Mouse (Mus musculus): ENCODE measurements around the gene Nav3.

Nav3 gene

DNA sequence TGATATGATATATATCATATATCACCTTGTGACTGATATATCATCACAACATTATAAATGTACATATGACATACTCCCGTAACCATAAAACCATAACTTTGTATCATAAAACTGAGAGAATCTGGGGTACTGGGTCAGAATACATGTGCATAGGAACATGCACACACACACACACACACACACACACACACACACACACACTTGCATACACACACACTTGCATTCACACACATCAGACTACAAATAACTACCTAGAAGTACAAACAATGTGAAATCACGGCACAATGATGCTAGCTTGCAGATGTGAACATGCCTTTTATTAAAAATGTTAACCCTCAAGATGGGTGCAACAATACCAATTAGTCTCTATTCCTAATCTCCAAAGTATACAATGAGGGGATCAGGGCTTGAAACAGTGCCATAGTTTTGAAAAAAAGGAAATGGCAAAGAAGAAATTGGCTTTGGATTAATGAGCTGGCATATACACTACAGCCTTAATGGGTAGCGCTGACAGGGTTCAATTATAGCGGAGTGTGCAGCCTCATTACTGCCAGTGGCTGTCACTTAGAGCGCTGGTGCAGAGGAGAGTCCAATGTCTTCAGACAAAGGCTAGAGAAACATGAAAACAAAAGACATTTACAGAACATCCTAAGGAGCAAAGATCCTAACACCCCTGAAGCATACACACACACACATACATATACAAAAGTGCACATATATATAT is 72.3 kb downstream of the Nav3 start:
- in situ Hi-C loops (cut with MboI, MseI): loop anchor here (10.0 kb wide), 1 partner anchor 61 kb away; no protein-coding TSS in a partner anchor

GRCm38 (mm10) chr10:110380792-110381191 is 75.2 kb downstream of the Nav3 start:
- in situ Hi-C loops (cut with MboI, MseI): loop anchor here (10.0 kb wide), 1 partner anchor 64 kb away; no protein-coding TSS in a partner anchor

GRCm38 (mm10) chr10:110372724-110373455 is 83.1 kb downstream of the Nav3 start:
- in situ Hi-C loops (cut with MboI, MseI): no loop called here

- in situ Hi-C loops (cut with MboI, MseI): no loop called here
These were observed 103.9 kb downstream of the Nav3 start for GRCm38 (mm10) chr10:110352148-110352547.

DNA sequence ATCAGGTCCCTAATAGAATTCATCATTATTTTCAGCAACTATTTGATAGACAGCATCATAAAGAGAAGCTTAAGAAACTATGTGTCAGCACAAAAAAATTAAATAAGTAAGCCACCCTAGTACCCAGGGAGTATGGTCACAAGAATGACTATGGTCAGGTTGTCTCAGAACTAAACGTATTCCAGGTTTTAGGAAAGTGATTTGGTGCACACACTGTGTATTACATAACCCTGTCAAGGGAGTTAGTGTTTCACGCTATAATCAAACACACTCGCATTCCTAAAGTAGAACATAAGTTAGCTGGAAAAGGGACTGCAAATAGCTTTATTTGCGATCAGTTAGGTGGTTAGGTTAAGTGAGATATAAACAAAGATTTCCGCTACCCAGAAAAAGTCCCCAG is 126.0 kb downstream of the Nav3 start:
- in situ Hi-C loops (cut with MboI, MseI): no loop called here

GRCm38 (mm10) chr10:110329629-110330028 is 126.4 kb downstream of the Nav3 start:
- in situ Hi-C loops (cut with MboI, MseI): no loop called here

GRCm38 (mm10) chr10:110322082-110322632 is 133.8 kb downstream of the Nav3 start:
- in situ Hi-C loops (cut with MboI, MseI): no loop called here

- in situ Hi-C loops (cut with MboI, MseI): no loop called here
These were observed 138.7 kb downstream of the Nav3 start for GRCm38 (mm10) chr10:110317275-110317674.

DNA sequence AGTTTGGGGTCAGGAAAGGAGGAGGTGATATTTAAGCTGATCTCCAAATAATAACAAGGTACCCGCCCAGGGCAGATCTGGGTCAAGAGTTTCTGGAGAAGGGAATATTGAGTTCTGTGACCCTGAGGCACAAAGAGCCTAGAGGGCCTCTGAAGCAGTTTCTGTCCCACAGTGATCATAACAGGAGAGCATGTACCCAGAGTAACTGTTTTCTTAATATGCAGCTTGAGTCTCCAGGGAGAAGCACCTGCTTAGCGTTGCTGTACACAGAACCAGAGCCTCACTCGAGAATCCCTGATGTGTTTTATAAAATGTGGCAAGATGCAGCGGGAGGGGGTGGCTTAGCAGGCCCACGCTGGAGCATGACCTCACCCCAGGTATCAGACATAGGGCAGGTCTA is 141.5 kb downstream of the Nav3 start:
- in situ Hi-C loops (cut with MboI, MseI): no loop called here

DNA sequence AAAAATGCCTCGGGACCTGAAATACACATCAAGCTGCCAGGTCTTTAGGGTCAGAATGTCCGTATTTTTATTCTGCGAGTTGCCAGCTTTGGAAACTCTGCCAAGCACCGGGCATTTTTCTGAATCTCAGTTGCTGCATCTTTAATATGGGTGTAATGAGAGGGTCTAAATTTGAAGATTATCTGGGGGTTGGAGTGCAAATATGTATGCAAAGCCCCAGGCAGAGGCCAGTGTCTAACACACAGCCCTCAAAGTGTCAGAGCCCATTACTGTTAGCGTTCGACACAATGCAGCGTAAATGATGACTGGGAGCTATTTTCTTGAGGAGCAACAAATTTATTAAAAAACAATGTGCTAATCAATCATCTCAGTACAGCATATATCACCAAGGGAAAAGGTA is 142.0 kb downstream of the Nav3 start:
- in situ Hi-C loops (cut with MboI, MseI): no loop called here

DNA sequence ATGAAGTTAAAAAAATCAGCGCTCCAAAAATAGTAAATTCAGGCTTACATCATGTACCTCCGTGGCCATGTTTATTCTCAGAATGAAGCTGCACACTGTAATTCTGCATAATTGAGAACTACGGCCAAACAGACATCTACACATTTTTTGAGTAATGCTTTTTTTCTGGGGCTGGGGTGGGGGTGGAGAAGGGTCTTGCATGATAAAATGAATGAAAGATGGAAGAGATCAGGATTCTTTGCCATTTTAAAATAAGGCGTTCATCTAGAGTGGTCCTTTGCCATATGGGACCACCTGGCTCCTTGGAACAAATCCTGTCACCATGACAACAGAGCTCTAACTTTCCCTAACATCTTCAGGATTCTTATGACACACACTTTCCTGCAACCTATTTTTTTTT is 146.5 kb downstream of the Nav3 start:
- in situ Hi-C loops (cut with MboI, MseI): no loop called here

DNA sequence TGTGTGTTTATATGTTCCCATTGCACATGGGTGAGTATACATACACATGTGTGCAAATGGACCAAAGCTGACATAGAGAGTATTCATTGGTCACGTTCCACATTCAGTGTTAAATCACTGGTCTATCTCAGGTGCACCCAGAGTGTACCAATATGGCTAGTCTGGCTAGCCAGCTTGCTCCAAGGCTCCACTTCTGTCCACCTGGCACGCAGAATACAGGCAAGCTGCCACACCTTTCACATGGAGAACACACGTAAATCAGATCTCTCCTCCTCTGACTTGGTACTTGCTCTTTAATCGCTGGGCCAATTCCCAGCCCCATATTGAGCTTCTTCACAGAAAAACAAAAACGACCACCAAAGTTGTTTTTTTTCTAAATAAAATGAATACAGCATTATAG is 150.4 kb downstream of the Nav3 start:
- in situ Hi-C loops (cut with MboI, MseI): no loop called here

DNA sequence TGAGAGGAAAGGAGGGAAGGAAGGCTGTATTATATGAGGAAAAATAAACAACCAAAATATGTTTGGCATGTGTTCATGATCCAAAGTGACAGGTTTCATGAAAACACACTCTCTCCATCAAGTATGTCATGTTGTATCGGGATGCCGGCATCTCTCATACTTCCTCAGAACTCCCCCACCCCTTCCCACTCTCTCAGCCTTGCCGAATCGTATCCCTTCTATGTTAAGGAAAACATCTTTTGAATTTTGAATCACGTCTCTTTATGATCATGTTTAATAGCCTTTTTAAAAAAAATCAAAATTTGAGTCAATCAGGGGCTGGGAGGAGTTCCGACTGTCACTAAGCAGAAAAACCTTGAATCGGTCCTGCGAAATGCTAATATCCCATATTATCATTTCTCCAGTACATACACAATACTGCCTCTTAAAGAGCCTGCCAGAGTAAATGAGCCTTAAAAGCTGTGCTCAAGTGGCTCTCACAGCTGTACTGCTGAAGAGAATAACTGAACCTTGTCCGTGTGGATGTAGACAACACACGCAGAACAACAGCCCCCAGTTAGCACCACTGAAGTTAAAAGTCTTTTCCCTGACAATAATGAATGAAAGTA is 165.9 kb downstream of the Nav3 start:
- in situ Hi-C loops (cut with MboI, MseI): no loop called here

DNA sequence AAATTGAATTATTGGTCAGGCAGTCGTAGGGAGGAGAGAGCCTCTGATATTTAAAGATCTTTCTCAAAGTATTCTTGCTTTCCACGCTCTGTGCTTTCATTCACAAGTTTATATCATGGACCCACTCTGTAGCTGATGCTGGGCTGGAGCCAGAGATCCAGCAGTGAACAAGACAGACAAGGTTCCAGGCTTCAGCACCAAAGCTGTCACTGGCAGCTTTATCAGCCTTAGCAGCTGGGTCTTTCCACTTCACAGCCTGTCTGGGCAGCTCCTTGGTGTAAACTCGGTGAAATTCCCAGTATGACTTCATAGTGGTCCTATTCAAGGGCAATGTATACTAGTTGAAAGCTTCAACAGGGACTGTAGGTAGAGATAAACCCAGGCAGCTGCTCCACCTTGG is 172.1 kb downstream of the Nav3 start:
- in situ Hi-C loops (cut with MboI, MseI): no loop called here

- in situ Hi-C loops (cut with MboI, MseI): no loop called here
These were observed 183.2 kb downstream of the Nav3 start for GRCm38 (mm10) chr10:110272818-110273217.

GRCm38 (mm10) chr10:110270561-110270960 is 185.4 kb downstream of the Nav3 start:
- in situ Hi-C loops (cut with MboI, MseI): no loop called here

- in situ Hi-C loops (cut with MboI, MseI): no loop called here
These were observed 213.9 kb downstream of the Nav3 start for GRCm38 (mm10) chr10:110242128-110242561.

- in situ Hi-C loops (cut with MboI, MseI): no loop called here
These were observed 215.3 kb downstream of the Nav3 start for GRCm38 (mm10) chr10:110240667-110241066.

GRCm38 (mm10) chr10:110233307-110233930 is 222.6 kb downstream of the Nav3 start:
- in situ Hi-C loops (cut with MboI, MseI): no loop called here

DNA sequence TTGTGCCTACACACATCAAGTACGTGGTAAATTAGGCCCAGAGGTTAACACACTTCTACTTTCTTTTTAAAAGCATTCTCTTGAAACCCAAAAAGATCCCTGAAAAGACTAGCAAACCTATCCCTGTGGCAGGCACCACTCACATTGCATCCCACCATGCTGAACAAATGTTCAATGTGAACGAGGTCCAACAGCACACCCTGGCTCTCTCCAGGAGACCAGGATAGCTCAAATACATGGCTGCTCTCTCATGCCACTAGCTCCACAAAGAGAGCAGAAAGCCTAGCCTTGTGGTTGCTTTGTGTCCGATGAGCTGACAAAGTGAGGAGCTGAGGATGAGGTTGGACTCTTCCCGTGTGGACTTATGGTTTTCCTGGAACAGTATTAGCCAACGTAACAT is 249.6 kb downstream of the Nav3 start:
- in situ Hi-C loops (cut with MboI, MseI): no loop called here

DNA sequence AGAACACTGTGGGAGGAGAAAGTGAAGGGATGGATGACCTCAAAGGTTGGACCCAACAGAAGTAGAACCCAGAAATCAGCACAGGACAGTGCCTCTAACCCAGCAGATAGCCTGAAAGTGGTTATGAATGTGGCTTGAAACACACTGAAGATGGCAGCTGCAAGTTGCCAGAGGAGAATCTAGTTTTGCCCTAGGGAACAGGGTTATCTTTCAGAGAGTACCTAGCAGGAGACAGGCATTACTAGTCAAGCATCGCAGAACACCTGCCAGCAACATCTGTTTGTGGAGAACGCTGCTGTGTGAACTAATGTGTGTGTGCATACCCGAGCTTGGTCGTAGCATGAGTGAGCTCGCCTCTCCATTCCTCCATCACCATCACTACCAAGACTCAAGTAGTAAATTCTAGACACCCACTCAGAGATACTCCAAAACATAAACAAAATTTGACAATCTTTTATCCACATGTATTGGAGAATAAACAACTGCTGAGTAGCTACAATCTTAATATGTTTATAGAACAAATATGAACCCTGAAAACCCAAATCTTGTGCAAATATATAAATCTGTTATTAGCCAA is 251.8 kb downstream of the Nav3 start:
- in situ Hi-C loops (cut with MboI, MseI): no loop called here
